Mouse (Mus musculus) liver, embryonic 14 days (tissue): ENCODE measurements around the gene Pbx1. TPM values are rescaled to one million over a fixed set of nuclear protein-coding genes. Genes with fewer than 3 reads are reported as not detected.

ENCODE experiments used
- polyA plus RNA-seq: library from polyadenylated mRNA; depleted of rRNA; stranded (reverse); fragments of >200 nt; gene quantifications from 2 replicates; pipeline ENCODE4 v1.2.3, GENCODE M21; 2012; rRNA removed

Pbx1 gene
- polyA plus RNA-seq: 2.7 and 3.2 TPM in 2 replicates

DNA sequence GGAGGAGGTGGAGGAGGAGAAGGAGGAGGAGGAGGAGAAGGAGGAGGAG lies at the start of gene Pbx1:
TSS of gene Pbx1 (minus strand) at position 39 of the 49 bp plus-strand sequence.

